Mouse (Mus musculus) MEL-GATA-1-ER (cell line): ENCODE results near the gene Vax2.

ENCODE experiments used
- DNase-seq: peaks from one replicate; pipeline ENCODE4 v3.0.0-alpha.2; 2012; ENCODE audit warnings: low read depth; ENCODE audit errors: extremely low read depth

Vax2 gene

GRCm38 (mm10) chr6:83711067-83711675 lies at the start of gene Vax2:
Gene Vax2, plus strand, starts transcription at chr6:83711264.
- peak; percentile 83 for DNase-seq

- DNase-seq: no peak
These were observed 46.1 kb upstream of the Vax2 start for GRCm38 (mm10) chr6:83665009-83665408.

DNA sequence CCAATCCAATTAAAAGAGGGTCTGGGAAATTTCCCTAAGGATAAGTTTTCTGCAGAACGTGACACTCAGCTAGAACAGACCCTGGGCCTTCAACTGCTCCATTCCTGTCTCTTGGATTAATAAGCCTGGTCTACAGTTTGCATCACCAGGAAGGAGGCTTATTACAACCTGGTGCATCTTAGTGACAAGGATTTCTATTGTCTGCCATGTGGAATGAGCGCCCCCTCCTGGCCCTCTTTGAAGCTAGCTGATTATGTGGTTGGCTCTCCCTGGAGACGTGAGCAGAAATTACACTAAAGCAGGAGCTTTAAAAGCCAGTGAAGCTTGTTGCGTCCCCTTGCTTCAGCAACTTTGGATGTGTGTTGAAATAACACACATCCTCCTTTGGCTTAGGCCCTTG lies 37.7 kb upstream of the Vax2 start:
- peak; percentile 33 for DNase-seq

DNA sequence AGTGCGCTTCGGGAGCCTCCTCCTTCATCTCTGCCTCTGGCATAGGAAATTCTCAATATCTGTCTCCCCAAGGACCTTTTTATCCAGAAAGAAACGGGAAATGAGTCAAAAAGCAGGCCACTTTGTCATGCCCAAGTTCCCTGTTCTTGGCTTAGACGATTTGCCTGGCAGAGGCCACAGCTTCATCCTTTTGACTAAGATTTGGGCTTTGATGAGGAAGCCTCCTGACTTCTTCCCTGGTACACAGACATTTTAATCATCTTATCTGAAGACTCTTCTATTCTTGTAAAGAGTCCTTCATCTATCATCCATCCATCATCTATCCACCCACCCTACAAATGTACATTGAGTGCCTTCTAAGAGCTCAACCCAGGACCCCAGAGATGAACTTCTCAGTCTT lies 33.3 kb upstream of the Vax2 start, which contains the start of gene Cd207:
Cd207 (minus strand) TSS at position 101 of the 400 bp plus-strand sequence.
- no peak for DNase-seq

DNA sequence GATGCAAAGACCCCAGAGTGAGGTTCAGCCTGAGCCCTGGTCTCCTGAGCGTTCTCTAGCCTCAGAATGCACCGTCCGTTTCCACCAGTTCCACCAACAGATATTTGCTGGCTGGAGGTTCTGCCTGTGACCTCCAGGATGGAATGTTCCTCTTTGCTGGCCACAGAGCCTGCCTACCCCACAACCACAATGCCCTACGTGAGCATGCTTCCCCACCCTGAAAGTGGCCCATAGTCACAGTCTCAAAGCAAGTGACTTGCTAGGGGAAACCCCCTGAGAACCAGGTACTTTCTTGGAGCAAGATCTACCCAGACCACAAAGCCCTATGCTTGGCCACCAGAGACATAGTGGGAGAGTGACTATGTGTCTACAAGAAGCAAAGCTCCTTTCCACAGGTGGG lies 21.7 kb upstream of the Vax2 start:
- no peak for DNase-seq

DNA sequence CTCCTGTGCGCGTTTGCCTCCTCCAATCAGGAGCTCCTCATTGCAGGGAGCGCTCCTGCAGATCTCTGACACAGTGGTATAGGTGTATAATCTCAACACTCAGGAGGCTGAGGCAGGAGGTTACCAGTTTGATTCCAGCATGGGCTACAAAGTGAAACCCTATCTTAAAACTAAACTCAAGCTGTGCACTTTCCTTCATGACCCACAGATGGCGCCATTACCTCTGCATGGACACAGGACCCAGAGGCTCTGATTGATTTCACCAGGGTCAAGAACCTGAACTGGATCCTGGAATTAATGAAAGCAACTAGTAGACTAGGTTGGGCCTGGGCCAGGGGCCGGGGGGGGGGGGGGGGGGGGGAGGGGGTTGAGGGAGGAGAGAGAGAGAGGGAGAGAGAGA lies 20.8 kb upstream of the Vax2 start:
- no peak for DNase-seq

- DNase-seq: no peak
These were observed 20.1 kb upstream of the Vax2 start for GRCm38 (mm10) chr6:83690936-83691335.

GRCm38 (mm10) chr6:83692962-83693361 lies 18.1 kb upstream of the Vax2 start:
- no peak for DNase-seq

- peak; percentile 66 for DNase-seq
These were observed 17.2 kb upstream of the Vax2 start for GRCm38 (mm10) chr6:83693835-83694234.

DNA sequence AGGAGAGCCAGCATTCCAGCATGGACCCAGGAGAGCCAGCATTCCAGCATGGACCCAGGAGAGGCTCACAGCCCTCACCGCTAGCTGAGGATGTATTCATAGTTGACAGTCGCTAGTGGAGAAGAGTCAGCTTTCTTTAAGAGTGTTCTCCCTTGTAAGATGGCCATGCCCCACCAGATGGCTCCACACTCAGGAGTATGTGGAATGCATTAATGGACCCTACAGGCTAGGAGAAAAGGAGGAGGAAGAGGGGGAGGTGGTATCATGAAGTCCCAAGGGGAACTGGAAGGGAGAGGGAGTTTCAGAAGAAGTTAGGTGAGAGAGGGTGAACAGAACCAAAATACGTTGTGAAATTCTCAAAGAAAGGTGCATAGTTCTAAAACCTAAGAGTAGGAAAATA lies 15.3 kb upstream of the Vax2 start:
- no peak for DNase-seq

- no peak for DNase-seq
These were observed 14.4 kb upstream of the Vax2 start for GRCm38 (mm10) chr6:83696684-83697083.

DNA sequence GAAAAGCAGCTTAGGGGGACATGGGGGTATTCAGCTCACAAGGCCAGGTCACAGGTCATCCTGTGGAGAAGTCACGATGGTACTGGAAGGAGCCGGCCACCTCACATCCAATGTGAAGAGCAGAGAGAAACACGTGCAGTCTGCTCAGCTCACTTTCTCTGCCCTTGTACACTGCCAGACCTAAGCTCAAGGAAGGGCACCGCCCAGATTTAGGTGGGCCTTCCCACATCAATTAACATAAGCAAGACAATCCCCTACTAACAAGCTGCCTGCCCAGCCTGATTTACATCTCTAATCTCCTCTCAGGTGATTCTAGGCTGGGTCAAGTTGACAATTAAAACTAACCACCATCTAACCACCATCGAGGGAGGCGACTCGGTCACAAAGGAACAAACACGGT lies 13.1 kb upstream of the Vax2 start:
- DNase-seq: no peak

DNA sequence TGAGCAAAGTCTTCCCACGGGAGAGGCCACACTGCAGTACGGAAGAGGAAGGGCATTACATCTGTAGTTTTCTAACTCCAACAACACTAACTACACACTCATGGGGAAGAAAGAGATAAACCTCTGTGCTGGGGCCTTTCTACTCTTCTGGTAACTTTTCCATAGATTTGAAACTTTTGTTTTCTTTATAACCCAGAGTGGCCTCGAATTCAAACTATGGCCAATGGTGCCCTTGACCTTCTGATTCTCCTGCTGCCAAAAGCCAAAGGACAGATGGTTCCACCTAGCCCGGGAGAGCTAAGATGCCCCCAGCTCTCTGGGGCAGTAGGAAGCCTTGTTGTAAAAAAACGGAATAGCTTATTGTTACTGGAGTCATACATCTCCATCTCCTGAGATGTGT lies 11.1 kb upstream of the Vax2 start:
- no peak for DNase-seq

DNA sequence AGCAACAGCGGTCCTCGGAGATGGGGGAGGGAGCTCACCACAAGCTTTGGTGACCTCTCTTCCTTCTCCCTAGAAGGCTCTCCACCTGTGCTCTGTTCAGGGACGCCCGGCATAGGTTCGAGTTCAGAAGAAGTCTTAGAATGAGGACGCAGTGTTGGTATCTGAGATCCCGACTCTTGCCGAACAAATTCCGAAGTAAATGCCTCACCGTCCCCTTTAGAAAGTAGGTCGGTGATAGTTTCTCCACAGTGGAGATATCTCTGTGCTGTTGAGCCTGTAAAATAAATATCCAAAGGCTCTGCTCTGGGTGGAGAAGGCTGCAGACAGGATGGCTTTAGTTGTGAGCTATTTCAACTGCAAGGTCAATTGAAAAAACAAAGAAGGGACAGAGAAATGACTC lies 10.1 kb upstream of the Vax2 start:
- DNase-seq: no peak

- DNase-seq: no peak
These were observed 8.7 kb upstream of the Vax2 start for GRCm38 (mm10) chr6:83702146-83702999.

- no peak for DNase-seq
These were observed 7.9 kb upstream of the Vax2 start for GRCm38 (mm10) chr6:83703000-83703721.

- DNase-seq: no peak
These were observed 7.4 kb upstream of the Vax2 start for GRCm38 (mm10) chr6:83703722-83704078.

- no peak for DNase-seq
These were observed 6.8 kb upstream of the Vax2 start for GRCm38 (mm10) chr6:83704294-83704693.

- no peak for DNase-seq
These were observed 6.4 kb upstream of the Vax2 start for GRCm38 (mm10) chr6:83704701-83705100.

DNA sequence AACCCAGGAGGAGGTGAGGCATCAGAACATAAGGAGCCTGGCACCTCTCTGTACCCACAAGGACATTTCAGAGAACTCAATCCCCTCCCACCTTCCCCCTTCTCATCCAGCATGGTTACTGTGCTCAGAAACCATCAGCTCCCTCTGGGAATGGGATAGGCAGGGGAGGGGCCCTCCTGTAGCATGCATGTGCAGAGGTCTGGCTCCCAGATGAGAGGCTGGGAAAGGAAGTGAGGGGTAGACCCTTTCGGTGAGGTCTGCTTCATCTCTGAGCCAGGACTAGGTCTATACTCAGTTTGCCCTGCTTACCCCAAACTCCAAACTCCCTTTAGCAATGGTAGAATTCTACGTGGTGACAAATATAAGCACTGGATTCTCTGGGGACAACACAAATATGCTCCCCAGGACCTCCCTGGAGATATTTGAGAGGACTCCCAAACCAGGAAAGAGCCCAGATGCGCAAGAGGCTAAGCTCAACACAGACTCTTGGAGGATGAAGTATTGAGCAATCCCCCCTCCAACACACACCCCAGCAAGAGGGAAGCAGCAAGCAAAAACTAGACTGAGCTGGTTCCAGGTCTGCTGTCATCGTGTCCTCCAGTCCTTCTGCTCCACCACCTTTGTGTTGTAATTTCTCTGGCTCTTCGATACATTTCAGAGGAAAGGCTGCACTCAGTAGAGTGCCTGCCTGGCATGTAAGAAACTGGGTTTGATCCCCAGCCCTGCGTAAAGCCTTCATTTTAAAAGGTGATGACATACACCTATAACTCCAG lies 3.1 kb upstream of the Vax2 start:
- no peak for DNase-seq

DNA sequence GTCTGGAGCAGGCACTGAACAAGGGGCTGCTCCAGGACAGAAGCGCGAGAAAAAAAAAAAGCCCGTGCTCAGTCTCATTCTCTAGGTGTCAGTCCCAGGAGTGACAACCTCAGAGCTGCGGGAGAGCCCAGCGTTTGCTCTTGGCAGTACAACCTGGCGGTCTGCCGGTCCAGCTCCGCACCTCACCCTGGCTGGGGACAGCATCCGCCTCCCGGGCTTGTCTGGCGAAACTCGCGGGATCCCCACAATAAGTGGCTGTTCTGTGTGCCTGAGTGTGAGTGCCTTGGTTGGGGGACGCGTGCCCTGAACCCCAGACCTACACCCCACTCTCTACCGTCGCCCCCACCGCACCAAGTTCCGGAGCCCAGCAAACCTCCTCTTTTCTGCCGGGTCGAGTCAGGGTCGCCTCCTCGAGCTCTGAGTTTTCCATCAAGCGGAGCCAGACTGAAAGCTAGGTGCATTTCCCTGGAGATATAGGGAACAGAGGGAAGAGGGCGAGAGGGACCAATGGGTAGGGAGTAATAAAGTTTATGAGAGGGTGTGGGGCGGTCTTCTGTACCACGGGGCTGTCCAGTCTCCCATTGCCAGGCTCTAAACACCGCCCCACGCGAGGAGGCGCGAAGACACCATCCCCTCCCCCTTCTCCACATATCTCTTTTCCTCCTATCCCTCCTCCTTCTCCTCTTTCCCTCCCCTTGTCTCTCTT lies 550 bp upstream of the Vax2 start:
- no peak for DNase-seq
